In genomic region chr1:149127709-149128108, GRCm38 (mm10) we compare ENCODE assay signal across 14 mouse cellular contexts.
"Had no signal": no experiment of that assay in that cellular context is flagged by ENCODE, and none has a peak within 500 bp of the region (broad histone marks: within the 10 kb centered on the region; RNA-seq: fewer than 3 reads in every experiment).

No protein-coding gene starts in this region.

- DNase-seq: lung, adult 18-20 months; lung, embryonic 14.5 days; lung, postnatal 10 days; lung, postnatal 4 days; retina, postnatal 1 day; right cerebral cortex, adult 18-20 months; right cerebral cortex, postnatal 25 days; right cerebral cortex, postnatal 4 days; spleen, adult 18-20 months; thymus, adult 18-20 months; thymus, postnatal 14 days; thymus, postnatal 36 days had no signal

- ATAC-seq: midbrain, embryonic 13.5 days; midbrain, embryonic 15.5 days had no signal
